Mouse (Mus musculus): ENCODE results near the gene Prss50.

The Prss50 gene

DNA sequence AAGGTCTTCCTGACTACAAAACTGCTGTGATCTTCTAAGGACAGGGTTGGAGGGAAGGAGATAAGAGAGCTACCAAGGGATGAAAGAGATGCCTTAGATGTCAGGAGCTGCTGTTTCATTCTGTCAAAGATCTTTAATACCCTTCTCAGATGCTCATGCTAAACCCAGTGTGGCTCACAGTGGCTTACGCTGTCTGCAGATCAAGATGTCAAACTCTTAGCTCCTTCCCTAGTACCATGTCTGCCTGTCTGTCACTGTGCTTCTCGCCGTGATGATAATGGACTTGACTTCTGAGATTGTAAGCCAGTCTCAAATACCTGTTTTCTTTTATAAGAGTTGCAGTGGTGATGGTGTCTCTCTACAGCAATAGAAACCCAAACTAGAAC, 50.9 kb downstream of the Prss50 start:
- DNase-seq, result no peak

- DNase-seq, result no peak
Measured at GRCm38 (mm10) chr9:110909371-110909967, 51.7 kb downstream of the Prss50 start.
